In genomic region chr8:127706051-127706835, GRCm38 (mm10) we compare ENCODE assay signal across 9 mouse cellular contexts.
DNase-seq lines count a peak whose midpoint lies in the region; ATAC-seq and TF ChIP-seq lines count a peak whose summit lies in the region.
"Had no signal": no experiment of that assay in that cellular context is flagged by ENCODE, and none has a peak within 500 bp of the region (broad histone marks: within the 10 kb centered on the region; RNA-seq: fewer than 3 reads in every experiment).

No protein-coding gene starts in this region.

- no peak overlapping the region for H3K4me2 ChIP-seq in hindbrain, embryonic 15.5 days
- no peak overlapping the region for H3K4me2 ChIP-seq in limb, embryonic 15.5 days
- H3K4me2 ChIP-seq in intestine, postnatal 0 days (replicated peaks; ENCODE audit: low read depth), result no peak overlapping the region
- H3K4me2 ChIP-seq: embryonic facial prominence, embryonic 13.5 days had no signal

- no peak overlapping the region for H3K27ac ChIP-seq in heart, embryonic 10.5 days
- 0 out of 2 replicates have a peak overlapping the region, but pooled peaks have one; percentile 55 for H3K27ac ChIP-seq in hindbrain, embryonic 15.5 days (replicated peaks)
- H3K27ac ChIP-seq in limb, embryonic 15.5 days, result no peak overlapping the region
- no peak overlapping the region for H3K27ac ChIP-seq in intestine, postnatal 0 days (ENCODE audit: low read depth, low read length)
- H3K27ac ChIP-seq: embryonic facial prominence, embryonic 13.5 days had no signal

- DNase-seq in heart, adult 11 months, result peak; percentile 93
- DNase-seq in heart, embryonic 10.5 days (ENCODE audit: low spot score), result no peak
- peak; percentile 58 for DNase-seq in right cerebral cortex, postnatal 4 days

- H3K4me1 ChIP-seq in heart, embryonic 10.5 days, result 0 out of 2 replicates have a peak, but pooled peaks cover 5% of the 10 kb centered on the region
- H3K4me1 ChIP-seq in hindbrain, embryonic 15.5 days (replicated peaks), result peaks cover 9% of the 10 kb centered on the region
- peaks cover 8% of the 10 kb centered on the region; the same call in 1 of the 2 replicates for H3K4me1 ChIP-seq in limb, embryonic 15.5 days
- H3K4me1 ChIP-seq in intestine, postnatal 0 days (replicated peaks; ENCODE audit: control insufficient read depth, insufficient read depth, low read length), result no peaks in the 10 kb centered on the region
- H3K4me1 ChIP-seq: embryonic facial prominence, embryonic 13.5 days had no signal

- H3K9ac ChIP-seq in hindbrain, embryonic 15.5 days, result no peak overlapping the region
- H3K9ac ChIP-seq in limb, embryonic 15.5 days, result no peak overlapping the region
- no peak overlapping the region for H3K9ac ChIP-seq in intestine, postnatal 0 days (ENCODE audit: low read depth, low read length)
- H3K9ac ChIP-seq: embryonic facial prominence, embryonic 13.5 days had no signal

- no peaks in the 10 kb centered on the region for H3K9me3 ChIP-seq in heart, embryonic 10.5 days
- no peaks in the 10 kb centered on the region for H3K9me3 ChIP-seq in hindbrain, embryonic 15.5 days
- H3K9me3 ChIP-seq in limb, embryonic 15.5 days, result no peaks in the 10 kb centered on the region
- H3K9me3 ChIP-seq in intestine, postnatal 0 days (ENCODE audit: control insufficient read depth), result no peaks in the 10 kb centered on the region
- H3K9me3 ChIP-seq: embryonic facial prominence, embryonic 13.5 days had no signal

- TF ChIP-seq CTCF in intestine, postnatal 0 days (IDR thresholded peaks at IDR 0.05; ENCODE audit: low read depth), result no peak

- ATAC-seq in frontal cortex, adult (ENCODE audit: low TSS enrichment), result peak; percentile 96
- peak; percentile 94 for ATAC-seq in hindbrain, embryonic 15.5 days (ENCODE audit: low FRiP score, low read depth)
- 0 out of 2 replicates have a peak, but pooled peaks have one; percentile 14 for ATAC-seq in limb, embryonic 15.5 days (ENCODE audit: insufficient number of reproducible peaks, low FRiP score, low TSS enrichment, low read depth)
- no peak for ATAC-seq in granulocyte monocyte progenitor cell, adult 5-6 weeks (replicated peaks; ENCODE audit: poor library complexity, severe bottlenecking)
- ATAC-seq in intestine, postnatal 0 days, result no peak

- H3K36me3 ChIP-seq in heart, embryonic 10.5 days, result no peaks in the 10 kb centered on the region
- no peaks in the 10 kb centered on the region for H3K36me3 ChIP-seq in hindbrain, embryonic 15.5 days
- H3K36me3 ChIP-seq in limb, embryonic 15.5 days, result no peaks in the 10 kb centered on the region
- H3K36me3 ChIP-seq in intestine, postnatal 0 days (ENCODE audit: control insufficient read depth, insufficient read depth), result no peaks in the 10 kb centered on the region
- H3K36me3 ChIP-seq: embryonic facial prominence, embryonic 13.5 days had no signal

- 60% methylated on average over 16 of the region's 16 CpGs for WGBS in heart, embryonic 10.5 days
- WGBS in hindbrain, embryonic 15.5 days, result 33% methylated on average over 16 of the region's 16 CpGs
- 39% methylated on average over 16 of the region's 16 CpGs for WGBS in limb, embryonic 15.5 days
- WGBS in intestine, postnatal 0 days, result 70% methylated on average over 16 of the region's 16 CpGs

- no peak overlapping the region for H3K4me3 ChIP-seq in heart, embryonic 10.5 days
- H3K4me3 ChIP-seq in hindbrain, embryonic 15.5 days, result no peak overlapping the region
- H3K4me3 ChIP-seq in limb, embryonic 15.5 days, result no peak overlapping the region
- H3K4me3 ChIP-seq in intestine, postnatal 0 days (ENCODE audit: low read depth, low read length), result no peak overlapping the region
- H3K4me3 ChIP-seq: embryonic facial prominence, embryonic 13.5 days had no signal

- no peaks in the 10 kb centered on the region for H3K27me3 ChIP-seq in heart, embryonic 10.5 days (ENCODE audit: insufficient read depth, poor library complexity, severe bottlenecking)
- no peaks in the 10 kb centered on the region for H3K27me3 ChIP-seq in hindbrain, embryonic 15.5 days
- H3K27me3 ChIP-seq in limb, embryonic 15.5 days, result no peaks in the 10 kb centered on the region
- no peaks in the 10 kb centered on the region for H3K27me3 ChIP-seq in intestine, postnatal 0 days (replicated peaks; ENCODE audit: control insufficient read depth, insufficient read depth, low read length)
- H3K27me3 ChIP-seq: embryonic facial prominence, embryonic 13.5 days had no signal

Comparison
In these comparisons a context has a peak if more than half of its experiments do, and no peak if none do; other contexts are left out.
1. ATAC-seq: peak in frontal cortex, adult (single experiment), hindbrain, embryonic 15.5 days (single experiment) and limb, embryonic 15.5 days (single experiment); none in granulocyte monocyte progenitor cell, adult 5-6 weeks (single experiment) and intestine, postnatal 0 days (single experiment).